10 mouse cellular contexts compared by ENCODE assay signal in genomic region chr5:104986706-104987105, GRCm38 (mm10). TPM values are rescaled to one million over a fixed set of nuclear protein-coding genes. Genes with fewer than 3 reads are reported as not detected.
A peak's percentile ranks its signal among the peaks of the same experiment; 100 is the strongest.
DNase-seq lines count a peak whose midpoint lies in the region; ATAC-seq and TF ChIP-seq lines count a peak whose summit lies in the region.
"Had no signal": no experiment of that assay in that cellular context is flagged by ENCODE, and none has a peak within 500 bp of the region (broad histone marks: within the 10 kb centered on the region; RNA-seq: fewer than 3 reads in every experiment).

No protein-coding gene starts in this region.

- H3K36me3 ChIP-seq in hindbrain, postnatal 0 days (ENCODE audit: insufficient read depth, low read length) = no peaks in the 10 kb centered on the region
- H3K36me3 ChIP-seq in hindbrain, embryonic 12.5 days = no peaks in the 10 kb centered on the region
- no peaks in the 10 kb centered on the region for H3K36me3 ChIP-seq in E14TG2a.4 (ENCODE audit: insufficient read depth, low read length)
- H3K36me3 ChIP-seq: embryonic facial prominence, embryonic 13.5 days; limb, embryonic 15.5 days had no signal

- peak; percentile 48 for DNase-seq in hindbrain, postnatal 0 days (ENCODE audit: low spot score)
- DNase-seq in 3T3-L1 (ENCODE audit: low read depth, low spot score) (peak; percentile 78), MN1 (ENCODE audit: low spot score) (no peak)
- peak; percentile 47 to 48 for DNase-seq in cerebellum, postnatal 14 days
- peak; percentile 17 to 40 for DNase-seq in left cerebral cortex, postnatal 25 days (ENCODE audit: low spot score in 2 of 2)
- peak; percentile 58 for DNase-seq in thymus, postnatal 4 days

- no peaks in the 10 kb centered on the region for H3K27me3 ChIP-seq in hindbrain, postnatal 0 days (ENCODE audit: insufficient read depth, low read length)
- H3K27me3 ChIP-seq in hindbrain, embryonic 12.5 days = no peaks in the 10 kb centered on the region
- no peaks in the 10 kb centered on the region for H3K27me3 ChIP-seq in E14TG2a.4 (ENCODE audit: insufficient read depth, low read length)
- H3K27me3 ChIP-seq: embryonic facial prominence, embryonic 13.5 days; limb, embryonic 15.5 days had no signal

- intact Hi-C loops in left cerebral cortex, postnatal 25 days (cut with DNase I) = loop anchor here (2.0 to 5.0 kb wide), 2 partner anchors 171 to 336 kb away; no protein-coding TSS in a partner anchor

- 36% methylated on average over 1 of the region's 1 CpGs for WGBS in hindbrain, postnatal 0 days
- 60% methylated on average over 1 of the region's 1 CpGs for WGBS in hindbrain, embryonic 12.5 days

- H3K9me3 ChIP-seq in hindbrain, postnatal 0 days (ENCODE audit: low read length) = no peaks in the 10 kb centered on the region
- H3K9me3 ChIP-seq in hindbrain, embryonic 12.5 days (replicated peaks) = no peaks in the 10 kb centered on the region
- H3K9me3 ChIP-seq in E14TG2a.4 (ENCODE audit: low read length) = peaks cover 39% of the 10 kb centered on the region
- H3K9me3 ChIP-seq: embryonic facial prominence, embryonic 13.5 days; limb, embryonic 15.5 days had no signal

- no peak overlapping the region for H3K27ac ChIP-seq in hindbrain, postnatal 0 days
- H3K27ac ChIP-seq in hindbrain, embryonic 12.5 days = no peak overlapping the region
- H3K27ac ChIP-seq: embryonic facial prominence, embryonic 13.5 days; limb, embryonic 15.5 days had no signal

- H3K9ac ChIP-seq in hindbrain, postnatal 0 days (replicated peaks; ENCODE audit: low read length) = no peak overlapping the region
- H3K9ac ChIP-seq in hindbrain, embryonic 12.5 days = no peak overlapping the region
- H3K9ac ChIP-seq: embryonic facial prominence, embryonic 13.5 days; limb, embryonic 15.5 days had no signal

- no peaks in the 10 kb centered on the region for H3K4me1 ChIP-seq in hindbrain, postnatal 0 days (ENCODE audit: insufficient read depth, low read length)
- no peaks in the 10 kb centered on the region for H3K4me1 ChIP-seq in hindbrain, embryonic 12.5 days
- H3K4me1 ChIP-seq in E14TG2a.4 (replicated peaks; ENCODE audit: low read depth, low read length) = peaks cover 11% of the 10 kb centered on the region
- H3K4me1 ChIP-seq: embryonic facial prominence, embryonic 13.5 days; limb, embryonic 15.5 days had no signal

- ATAC-seq in hindbrain, postnatal 0 days = no peak
- ATAC-seq in hindbrain, embryonic 12.5 days (ENCODE audit: low FRiP score) = no peak

- TF ChIP-seq CTCF in hindbrain, postnatal 0 days (IDR thresholded peaks at IDR 0.05; ENCODE audit: low read depth) = peak; percentile 63
- TF ChIP-seq CTCF in E14TG2a.4 (conservative IDR thresholded peaks at IDR 0.05; ENCODE audit: low read length) = peak; percentile 60

- no peak overlapping the region for H3K4me3 ChIP-seq in hindbrain, postnatal 0 days (ENCODE audit: low read length)
- no peak overlapping the region for H3K4me3 ChIP-seq in hindbrain, embryonic 12.5 days
- H3K4me3 ChIP-seq in E14TG2a.4 (replicated peaks; ENCODE audit: low read length) = no peak overlapping the region
- H3K4me3 ChIP-seq: embryonic facial prominence, embryonic 13.5 days; limb, embryonic 15.5 days had no signal

- H3K4me2 ChIP-seq in hindbrain, postnatal 0 days (ENCODE audit: low read depth, low read length) = no peak overlapping the region
- no peak overlapping the region for H3K4me2 ChIP-seq in hindbrain, embryonic 12.5 days (replicated peaks)
- H3K4me2 ChIP-seq: embryonic facial prominence, embryonic 13.5 days; limb, embryonic 15.5 days had no signal

RNA-seq across cellular contexts. Expression of gene Abcg3, which starts 4.2 kb away (rescaled TPM):
- 0.14 and 0.16 TPM in 2 replicates for total RNA-seq in hindbrain, postnatal 0 days (2014; rRNA removed)
- polyA plus RNA-seq in hindbrain, postnatal 0 days (2015; fragmentation: Nextera tagmentation; extraction: Ambion mirVana) = 0.24 and 0.33 TPM in 2 replicates
- polyA plus RNA-seq in hindbrain, embryonic 12.5 days (2016; fragmentation: Nextera tagmentation; extraction: Ambion mirVana) = 0.65 and 0.94 TPM in 2 replicates
- total RNA-seq in left cerebral cortex, postnatal 25 days (2021) = under 1 TPM in 1 of 2 experiments, not detected in 1; 0.11 TPM
